Mouse (Mus musculus): ENCODE results near the gene Bnc2. TPM values are rescaled to one million over a fixed set of nuclear protein-coding genes. Genes with fewer than 3 reads are reported as not detected.

Gene Bnc2
- polyA plus RNA-seq, 1 experiment, result 1.1 TPM

DNA sequence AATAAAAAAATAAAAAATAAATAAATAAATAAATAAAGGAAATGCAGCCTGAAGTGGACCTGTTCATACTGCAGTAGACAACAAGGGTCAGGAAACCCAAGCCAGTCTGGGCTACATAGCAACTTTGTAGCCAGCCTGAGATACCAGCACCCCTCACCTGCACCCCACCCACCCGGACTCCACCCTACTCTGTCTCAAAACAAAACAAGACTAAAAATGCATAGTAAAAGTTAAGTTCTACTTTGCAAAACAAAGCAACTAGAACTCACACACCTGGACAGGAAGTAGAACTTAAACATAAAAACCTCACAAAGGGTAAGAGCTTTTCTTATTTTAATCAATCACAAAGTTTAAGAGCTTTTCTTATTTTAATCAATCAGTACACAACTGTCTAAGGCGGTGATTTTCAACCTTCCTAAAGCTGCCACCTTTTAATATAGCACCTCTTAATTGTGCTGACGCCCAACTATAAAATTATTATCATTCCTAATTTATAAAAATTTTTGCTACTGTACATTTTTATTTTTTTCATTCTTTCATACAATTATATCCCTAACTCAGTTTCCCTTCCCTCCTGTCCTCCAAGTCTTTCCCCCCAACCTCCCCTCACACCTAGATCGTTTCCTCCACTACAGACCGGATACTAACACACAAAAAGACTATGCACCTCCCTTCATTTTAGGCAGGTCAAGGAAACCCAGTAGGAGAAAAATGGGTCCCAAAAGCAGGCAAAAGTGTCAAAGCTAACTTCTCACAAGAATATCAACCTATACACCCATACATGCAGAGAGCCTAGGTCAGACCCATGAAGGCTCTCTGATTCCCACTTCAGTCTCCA is 12.6 kb downstream of the Bnc2 start:
- 84% methylated on average over 5 of the region's 5 CpGs for WGBS
- H3K4me3 ChIP-seq (ENCODE audit: low read depth, low read length), result no peak overlapping the region

DNA sequence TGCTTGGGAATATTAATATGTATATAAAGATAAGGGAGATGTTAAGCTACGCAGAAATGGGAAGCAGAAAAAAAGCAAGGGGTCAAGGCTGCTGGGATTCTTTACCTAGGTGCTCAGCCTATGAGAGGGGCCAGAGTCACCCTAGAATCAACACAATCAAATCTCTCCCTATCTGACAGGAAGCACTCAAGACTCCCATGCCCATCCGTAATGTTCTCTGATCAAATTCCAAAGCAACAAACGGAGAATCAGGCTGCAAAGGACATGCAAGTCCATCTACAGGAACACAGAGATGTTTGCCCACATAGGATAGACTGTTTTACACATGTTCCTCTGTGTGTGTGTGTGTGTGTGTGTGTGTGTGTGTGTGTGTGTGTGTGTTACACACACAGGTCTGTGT is 13.7 kb downstream of the Bnc2 start:
- Histone ChIP-seq H3K36me3 (ENCODE audit: control insufficient read depth, insufficient read depth, low read length) (no peaks in the 10 kb centered on the region), H3K27ac (ENCODE audit: insufficient read depth, low read depth, low read length) (no peak overlapping the region), H3K4me1 (ENCODE audit: control insufficient read depth, insufficient read depth, insufficient read length, low read length) (no peaks in the 10 kb centered on the region), H3K27me3 (ENCODE audit: control insufficient read depth, insufficient read depth, low read length) (no peaks in the 10 kb centered on the region), H3K4me3 (ENCODE audit: low read depth, low read length) (no peak overlapping the region)
- TF ChIP-seq POLR2A (IDR thresholded peaks at IDR 0.05; ENCODE audit: low read depth, low read length) (no peak), CTCF (IDR thresholded peaks at IDR 0.05; ENCODE audit: extremely low read depth, insufficient read length, insufficient replicate concordance, low read depth, low read length) (no peak)
- 60% methylated on average over 3 of the region's 3 CpGs for WGBS

More for the DNA sequence above, 12.6 kb downstream of the Bnc2 start:
- no peaks in the 10 kb centered on the region for H3K27me3 ChIP-seq (ENCODE audit: control insufficient read depth, insufficient read depth, low read length)
- no peaks in the 10 kb centered on the region for H3K36me3 ChIP-seq (ENCODE audit: control insufficient read depth, insufficient read depth, low read length)
- TF ChIP-seq CTCF (IDR thresholded peaks at IDR 0.05; ENCODE audit: extremely low read depth, insufficient read length, insufficient replicate concordance, low read depth, low read length) (no peak), POLR2A (IDR thresholded peaks at IDR 0.05; ENCODE audit: low read depth, low read length) (no peak)
- no peak overlapping the region for H3K27ac ChIP-seq (ENCODE audit: insufficient read depth, low read depth, low read length)
- no peaks in the 10 kb centered on the region for H3K4me1 ChIP-seq (ENCODE audit: control insufficient read depth, insufficient read depth, insufficient read length, low read length)

DNA sequence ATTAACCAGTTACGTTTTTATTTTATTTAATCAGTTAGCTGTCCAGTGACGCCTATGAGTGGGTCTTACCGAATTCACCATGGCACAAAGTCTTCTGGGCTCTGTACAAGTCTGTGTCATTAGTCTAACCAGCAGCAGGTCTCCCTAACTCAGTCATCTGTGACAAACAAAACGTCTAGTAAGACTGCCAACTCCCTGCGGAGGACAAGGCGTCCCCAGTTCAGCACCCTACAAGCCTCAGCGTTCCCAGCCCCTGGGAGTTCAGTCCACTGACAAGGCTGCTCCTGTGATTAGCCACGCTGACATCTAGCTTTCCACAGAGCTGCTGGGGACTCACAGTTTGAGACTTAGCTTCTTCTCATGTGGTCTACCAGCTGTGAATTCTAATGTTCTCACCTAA is 23.3 kb downstream of the Bnc2 start:
- Histone ChIP-seq H3K27me3 (ENCODE audit: control insufficient read depth, insufficient read depth, low read length) (no peaks in the 10 kb centered on the region), H3K4me1 (ENCODE audit: control insufficient read depth, insufficient read depth, insufficient read length, low read length) (no peaks in the 10 kb centered on the region), H3K4me3 (ENCODE audit: low read depth, low read length) (no peak overlapping the region), H3K27ac (ENCODE audit: insufficient read depth, low read depth, low read length) (no peak overlapping the region), H3K36me3 (ENCODE audit: control insufficient read depth, insufficient read depth, low read length) (no peaks in the 10 kb centered on the region)
- TF ChIP-seq POLR2A (IDR thresholded peaks at IDR 0.05; ENCODE audit: low read depth, low read length) (no peak), CTCF (IDR thresholded peaks at IDR 0.05; ENCODE audit: extremely low read depth, insufficient read length, insufficient replicate concordance, low read depth, low read length) (no peak)
- WGBS, result 64% methylated on average over 8 of the region's 8 CpGs

DNA sequence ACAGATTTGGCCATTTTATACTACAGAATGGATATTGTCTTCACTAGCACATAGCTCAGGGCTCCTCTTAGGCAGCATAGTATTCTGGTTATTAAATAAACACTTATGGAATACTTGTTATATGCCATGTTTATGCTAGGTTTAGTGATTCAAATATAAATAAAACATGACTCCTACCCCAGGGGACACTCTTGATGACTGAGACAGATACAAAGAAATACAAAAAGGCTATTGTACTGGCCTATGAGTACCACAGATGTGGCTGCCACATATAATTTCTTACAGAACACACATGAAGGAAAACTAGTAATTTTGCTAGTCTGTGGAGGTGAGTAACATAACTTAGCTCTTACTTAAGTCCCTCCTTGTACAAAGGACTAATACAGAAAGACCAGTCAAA is 28.5 kb downstream of the Bnc2 start:
- Histone ChIP-seq H3K27me3 (ENCODE audit: control insufficient read depth, insufficient read depth, low read length) (no peaks in the 10 kb centered on the region), H3K27ac (ENCODE audit: insufficient read depth, low read depth, low read length) (no peak overlapping the region), H3K4me3 (ENCODE audit: low read depth, low read length) (no peak overlapping the region), H3K36me3 (ENCODE audit: control insufficient read depth, insufficient read depth, low read length) (no peaks in the 10 kb centered on the region), H3K4me1 (ENCODE audit: control insufficient read depth, insufficient read depth, insufficient read length, low read length) (no peaks in the 10 kb centered on the region)
- no peak for TF ChIP-seq POLR2A (IDR thresholded peaks at IDR 0.05; ENCODE audit: low read depth, low read length)
- TF ChIP-seq CTCF (IDR thresholded peaks at IDR 0.05; ENCODE audit: extremely low read depth, insufficient read length, insufficient replicate concordance, low read depth, low read length), result no peak

DNA sequence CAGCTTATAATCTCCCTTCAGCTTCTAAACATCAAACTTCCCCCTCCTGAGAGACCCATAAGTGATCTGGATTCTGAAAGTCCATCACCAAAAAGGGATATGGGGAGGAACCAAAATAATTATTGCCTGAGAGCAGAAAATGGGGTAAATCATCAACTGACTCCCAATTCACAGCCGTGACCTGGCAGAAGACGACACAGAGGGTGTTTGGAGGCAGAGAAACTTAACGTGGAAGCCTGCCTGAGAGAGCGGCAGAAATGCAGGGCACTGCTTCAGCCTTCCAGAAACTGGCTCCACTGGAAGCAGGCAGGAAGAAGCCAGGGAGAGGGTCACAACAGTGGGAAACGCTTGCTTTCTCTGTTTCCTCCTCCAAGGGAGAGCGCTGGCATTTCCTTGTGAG is 35.9 kb downstream of the Bnc2 start:
- H3K36me3 ChIP-seq (ENCODE audit: control insufficient read depth, insufficient read depth, low read length), result no peaks in the 10 kb centered on the region
- H3K4me1 ChIP-seq (ENCODE audit: control insufficient read depth, insufficient read depth, insufficient read length, low read length), result no peaks in the 10 kb centered on the region
- no peaks in the 10 kb centered on the region for H3K27me3 ChIP-seq (ENCODE audit: control insufficient read depth, insufficient read depth, low read length)
- no peak overlapping the region for H3K4me3 ChIP-seq (ENCODE audit: low read depth, low read length)
- no peak overlapping the region for H3K27ac ChIP-seq (ENCODE audit: insufficient read depth, low read depth, low read length)
- TF ChIP-seq CTCF (IDR thresholded peaks at IDR 0.05; ENCODE audit: extremely low read depth, insufficient read length, insufficient replicate concordance, low read depth, low read length) (no peak), POLR2A (IDR thresholded peaks at IDR 0.05; ENCODE audit: low read depth, low read length) (no peak)
- WGBS, result 70% methylated on average over 6 of the region's 6 CpGs

DNA sequence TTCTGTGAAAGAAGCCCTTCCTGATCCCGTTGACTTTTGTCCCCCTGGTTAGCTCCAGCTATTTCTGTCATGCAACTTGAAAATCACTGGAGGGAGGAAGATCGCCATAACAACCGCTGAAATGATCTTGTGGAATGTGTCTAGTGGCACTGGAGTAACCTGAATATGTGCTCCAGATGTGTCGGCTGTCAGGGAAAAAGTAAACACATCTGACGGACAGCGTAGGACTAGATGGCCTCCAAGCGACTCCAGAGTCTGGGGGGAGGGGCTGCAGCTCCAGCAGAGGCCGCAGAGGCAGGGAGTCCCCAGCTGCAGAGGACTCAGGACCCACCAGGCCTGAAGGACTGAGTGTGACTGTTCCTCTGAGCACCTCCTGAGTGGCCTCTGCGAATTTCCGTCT is 37.4 kb downstream of the Bnc2 start:
- TF ChIP-seq POLR2A (IDR thresholded peaks at IDR 0.05; ENCODE audit: low read depth, low read length) (no peak), CTCF (IDR thresholded peaks at IDR 0.05; ENCODE audit: extremely low read depth, insufficient read length, insufficient replicate concordance, low read depth, low read length) (no peak)
- H3K27ac ChIP-seq (ENCODE audit: insufficient read depth, low read depth, low read length), result no peak overlapping the region
- 14% methylated on average over 10 of the region's 10 CpGs for WGBS
- no peak overlapping the region for H3K4me3 ChIP-seq (ENCODE audit: low read depth, low read length)
- no peaks in the 10 kb centered on the region for H3K36me3 ChIP-seq (ENCODE audit: control insufficient read depth, insufficient read depth, low read length)
- H3K27me3 ChIP-seq (ENCODE audit: control insufficient read depth, insufficient read depth, low read length), result no peaks in the 10 kb centered on the region
- H3K4me1 ChIP-seq (ENCODE audit: control insufficient read depth, insufficient read depth, insufficient read length, low read length), result no peaks in the 10 kb centered on the region

DNA sequence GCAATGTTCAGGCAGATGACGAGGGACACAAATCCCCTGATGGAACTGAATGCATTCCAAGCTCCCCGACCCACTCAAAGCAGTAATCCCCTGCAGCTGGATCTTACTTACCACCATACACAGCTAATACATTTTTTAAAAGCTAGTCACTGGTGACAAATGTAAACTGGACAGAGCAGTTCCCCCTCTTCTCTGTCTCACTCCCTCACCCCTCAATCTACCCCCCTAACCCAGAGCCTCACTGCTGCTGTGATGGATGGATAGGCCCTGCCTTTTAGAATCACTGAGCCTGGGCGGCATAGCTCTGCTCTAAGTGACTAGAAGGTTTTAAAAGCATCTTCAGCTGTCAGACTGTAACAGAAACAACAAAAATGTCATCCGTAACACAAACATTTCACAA is 40.3 kb downstream of the Bnc2 start:
- TF ChIP-seq CTCF (IDR thresholded peaks at IDR 0.05; ENCODE audit: extremely low read depth, insufficient read length, insufficient replicate concordance, low read depth, low read length) (no peak), POLR2A (IDR thresholded peaks at IDR 0.05; ENCODE audit: low read depth, low read length) (no peak)
- 52% methylated on average over 4 of the region's 4 CpGs for WGBS
- Histone ChIP-seq H3K4me1 (ENCODE audit: control insufficient read depth, insufficient read depth, insufficient read length, low read length) (no peaks in the 10 kb centered on the region), H3K36me3 (ENCODE audit: control insufficient read depth, insufficient read depth, low read length) (no peaks in the 10 kb centered on the region), H3K4me3 (ENCODE audit: low read depth, low read length) (no peak overlapping the region), H3K27me3 (ENCODE audit: control insufficient read depth, insufficient read depth, low read length) (no peaks in the 10 kb centered on the region), H3K27ac (ENCODE audit: insufficient read depth, low read depth, low read length) (no peak overlapping the region)
